Mouse (Mus musculus): ENCODE measurements around the gene Adcyap1r1. TPM values are rescaled to one million over a fixed set of nuclear protein-coding genes. Genes with fewer than 3 reads are reported as not detected.

Gene Adcyap1r1
- total and polyA plus RNA-seq, 2 experiments, result 0.74 to 0.78 TPM

- TF ChIP-seq POLR2A (IDR thresholded peaks at IDR 0.05; ENCODE audit: extremely low read depth, insufficient read depth, low read length), result no peak
- Histone ChIP-seq H3K36me3 (ENCODE audit: control insufficient read depth, insufficient read depth, low read length) (no peaks in the 10 kb centered on the region), H3K4me1 (ENCODE audit: control insufficient read depth, insufficient read depth, low read length) (no peaks in the 10 kb centered on the region), H3K9ac (ENCODE audit: low read depth, low read length) (no peak overlapping the region), H3K79me2 (ENCODE audit: control insufficient read depth, insufficient read depth, low read length) (no peaks in the 10 kb centered on the region), H3K27me3 (ENCODE audit: control insufficient read depth, insufficient read depth, low read length) (no peaks in the 10 kb centered on the region), H3K27ac (replicated peaks; ENCODE audit: insufficient read depth, low read depth, low read length) (no peak overlapping the region), H3K4me3 (ENCODE audit: insufficient read depth, low read depth, low read length) (no peak overlapping the region)
- 51% methylated on average over 6 of the region's 6 CpGs for WGBS
- no peak for DNase-seq (ENCODE audit: extremely low read depth, low read depth, low spot score)
Observed at GRCm38 (mm10) chr6:55487726-55488125, 35.9 kb downstream of the Adcyap1r1 start.

DNA sequence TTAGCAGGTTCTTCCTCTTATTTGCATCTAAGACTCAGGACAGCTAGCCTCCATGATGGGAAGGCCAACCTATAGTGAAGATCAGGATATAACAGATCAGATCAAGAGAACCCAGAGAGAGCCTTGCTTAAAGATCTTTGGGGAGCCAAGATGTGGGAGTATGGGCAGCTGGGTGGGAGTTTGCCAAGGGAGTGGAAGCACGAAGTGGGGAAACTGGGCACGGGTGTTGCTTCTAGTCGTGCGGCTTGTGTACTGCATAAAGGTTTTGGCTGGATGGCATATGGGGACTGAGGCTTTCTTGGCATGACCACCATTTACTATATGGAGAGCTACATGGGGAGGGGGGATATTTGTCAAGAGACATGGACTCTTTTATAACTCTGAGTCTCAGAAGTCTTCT is 44.4 kb downstream of the Adcyap1r1 start:
- DNase-seq (ENCODE audit: extremely low read depth, low read depth, low spot score), result no peak
- H3K79me2 ChIP-seq (ENCODE audit: control insufficient read depth, insufficient read depth, low read length), result no peaks in the 10 kb centered on the region
- 97% methylated on average over 4 of the region's 4 CpGs for WGBS
- no peak overlapping the region for H3K9ac ChIP-seq (ENCODE audit: low read depth, low read length)
- H3K4me3 ChIP-seq (ENCODE audit: insufficient read depth, low read depth, low read length), result no peak overlapping the region
- no peak overlapping the region for H3K27ac ChIP-seq (replicated peaks; ENCODE audit: insufficient read depth, low read depth, low read length)
- H3K4me1 ChIP-seq (ENCODE audit: control insufficient read depth, insufficient read depth, low read length), result no peaks in the 10 kb centered on the region
- no peaks in the 10 kb centered on the region for H3K36me3 ChIP-seq (ENCODE audit: control insufficient read depth, insufficient read depth, low read length)
- TF ChIP-seq CTCF (IDR thresholded peaks at IDR 0.05; ENCODE audit: low read depth, low read length) (no peak), POLR2A (IDR thresholded peaks at IDR 0.05; ENCODE audit: extremely low read depth, insufficient read depth, low read length) (no peak)
- H3K27me3 ChIP-seq (ENCODE audit: control insufficient read depth, insufficient read depth, low read length), result no peaks in the 10 kb centered on the region

GRCm38 (mm10) chr6:55498753-55499152 is 47.0 kb downstream of the Adcyap1r1 start:
- no peak overlapping the region for H3K4me3 ChIP-seq (ENCODE audit: insufficient read depth, low read depth, low read length)
- no peaks in the 10 kb centered on the region for H3K27me3 ChIP-seq (ENCODE audit: control insufficient read depth, insufficient read depth, low read length)
- H3K79me2 ChIP-seq (ENCODE audit: control insufficient read depth, insufficient read depth, low read length), result no peaks in the 10 kb centered on the region
- H3K36me3 ChIP-seq (ENCODE audit: control insufficient read depth, insufficient read depth, low read length), result no peaks in the 10 kb centered on the region
- no peak for DNase-seq (ENCODE audit: extremely low read depth, low read depth, low spot score)
- TF ChIP-seq POLR2A (IDR thresholded peaks at IDR 0.05; ENCODE audit: extremely low read depth, insufficient read depth, low read length) (no peak), CTCF (IDR thresholded peaks at IDR 0.05; ENCODE audit: low read depth, low read length) (no peak)
- H3K4me1 ChIP-seq (ENCODE audit: control insufficient read depth, insufficient read depth, low read length), result no peaks in the 10 kb centered on the region
- H3K9ac ChIP-seq (ENCODE audit: low read depth, low read length), result no peak overlapping the region
- no peak overlapping the region for H3K27ac ChIP-seq (replicated peaks; ENCODE audit: insufficient read depth, low read depth, low read length)

DNA sequence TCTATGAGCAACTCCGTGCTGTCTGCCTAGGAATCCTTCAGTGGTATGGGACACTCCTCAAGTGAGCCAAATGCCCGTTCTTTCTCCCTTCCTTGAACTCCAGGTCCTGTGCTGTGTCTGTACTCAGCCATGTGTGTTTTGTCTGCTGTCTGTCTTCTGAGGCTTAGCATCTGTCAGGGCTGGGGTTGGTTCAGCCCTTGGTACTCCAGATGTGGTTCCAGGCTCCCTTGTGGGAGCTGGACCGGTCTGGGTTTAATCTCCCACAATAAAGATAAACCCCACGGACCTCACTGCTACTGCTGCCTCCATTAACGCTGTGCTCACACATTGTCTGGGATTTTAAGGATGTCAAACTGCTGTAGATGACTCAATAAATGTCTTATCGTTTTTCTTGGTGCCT is 49.3 kb downstream of the Adcyap1r1 start:
- WGBS, result 65% methylated on average over 6 of the region's 6 CpGs
- Histone ChIP-seq H3K4me3 (ENCODE audit: insufficient read depth, low read depth, low read length) (no peak overlapping the region), H3K4me1 (ENCODE audit: control insufficient read depth, insufficient read depth, low read length) (no peaks in the 10 kb centered on the region), H3K79me2 (ENCODE audit: control insufficient read depth, insufficient read depth, low read length) (no peaks in the 10 kb centered on the region), H3K27ac (replicated peaks; ENCODE audit: insufficient read depth, low read depth, low read length) (no peak overlapping the region), H3K36me3 (ENCODE audit: control insufficient read depth, insufficient read depth, low read length) (no peaks in the 10 kb centered on the region), H3K27me3 (ENCODE audit: control insufficient read depth, insufficient read depth, low read length) (no peaks in the 10 kb centered on the region), H3K9ac (ENCODE audit: low read depth, low read length) (no peak overlapping the region)
- DNase-seq (ENCODE audit: extremely low read depth, low read depth, low spot score), result no peak
- no peak for TF ChIP-seq POLR2A (IDR thresholded peaks at IDR 0.05; ENCODE audit: extremely low read depth, insufficient read depth, low read length)
- no peak for TF ChIP-seq CTCF (IDR thresholded peaks at IDR 0.05; ENCODE audit: low read depth, low read length)

GRCm38 (mm10) chr6:55502309-55502708 is 50.5 kb downstream of the Adcyap1r1 start:
- H3K4me1 ChIP-seq (ENCODE audit: control insufficient read depth, insufficient read depth, low read length), result no peaks in the 10 kb centered on the region
- no peak for DNase-seq (ENCODE audit: extremely low read depth, low read depth, low spot score)
- 91% methylated on average over 7 of the region's 7 CpGs for WGBS
- no peak overlapping the region for H3K4me3 ChIP-seq (ENCODE audit: insufficient read depth, low read depth, low read length)
- no peaks in the 10 kb centered on the region for H3K36me3 ChIP-seq (ENCODE audit: control insufficient read depth, insufficient read depth, low read length)
- no peaks in the 10 kb centered on the region for H3K27me3 ChIP-seq (ENCODE audit: control insufficient read depth, insufficient read depth, low read length)
- no peak overlapping the region for H3K27ac ChIP-seq (replicated peaks; ENCODE audit: insufficient read depth, low read depth, low read length)
- no peak for TF ChIP-seq CTCF (IDR thresholded peaks at IDR 0.05; ENCODE audit: low read depth, low read length)
- no peak for TF ChIP-seq POLR2A (IDR thresholded peaks at IDR 0.05; ENCODE audit: extremely low read depth, insufficient read depth, low read length)
- H3K79me2 ChIP-seq (ENCODE audit: control insufficient read depth, insufficient read depth, low read length), result no peaks in the 10 kb centered on the region
- H3K9ac ChIP-seq (ENCODE audit: low read depth, low read length), result no peak overlapping the region

DNA sequence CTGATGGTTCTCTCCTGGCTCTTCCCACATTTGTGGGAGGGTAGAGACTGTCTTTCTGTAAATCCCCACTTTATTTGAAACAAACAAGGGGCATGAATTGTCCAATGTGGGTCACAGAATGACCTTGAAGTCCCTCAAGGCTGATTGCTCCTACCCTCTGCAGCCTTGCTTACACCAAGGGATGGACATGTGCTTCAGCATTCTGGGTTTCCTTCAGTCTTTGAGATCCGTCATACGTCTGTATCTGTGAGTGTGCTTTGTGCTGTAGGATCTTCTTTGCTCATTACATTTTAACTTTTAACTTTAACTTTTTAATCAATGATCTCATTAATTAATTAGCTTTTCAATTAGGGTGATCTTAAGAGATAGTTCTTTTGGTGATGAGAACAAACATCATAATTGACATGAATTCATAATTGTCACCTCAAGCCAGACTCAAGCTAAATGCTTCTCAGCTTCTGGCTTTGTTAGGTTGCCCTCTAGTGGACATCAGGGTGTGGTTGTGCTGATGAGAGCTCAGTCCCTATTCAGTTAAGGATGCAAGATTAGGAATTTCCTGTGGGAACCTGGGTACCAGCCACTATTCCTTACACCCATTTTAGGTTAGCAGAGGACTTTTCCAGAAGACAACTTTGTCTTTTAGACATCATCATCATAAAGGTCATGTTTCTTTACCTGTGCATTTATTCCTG is 53.2 kb downstream of the Adcyap1r1 start:
- whole genome bisulfite sequencing, result 97% methylated on average over 2 of the region's 2 CpGs
- no peak overlapping the region for H3K9ac ChIP-seq (ENCODE audit: low read depth, low read length)

More for the DNA sequence above, 53.2 kb downstream of the Adcyap1r1 start:
- Histone ChIP-seq H3K4me3 (ENCODE audit: insufficient read depth, low read depth, low read length) (no peak overlapping the region), H3K4me1 (ENCODE audit: control insufficient read depth, insufficient read depth, low read length) (no peaks in the 10 kb centered on the region), H3K36me3 (ENCODE audit: control insufficient read depth, insufficient read depth, low read length) (no peaks in the 10 kb centered on the region), H3K79me2 (ENCODE audit: control insufficient read depth, insufficient read depth, low read length) (no peaks in the 10 kb centered on the region), H3K27me3 (ENCODE audit: control insufficient read depth, insufficient read depth, low read length) (no peaks in the 10 kb centered on the region), H3K27ac (replicated peaks; ENCODE audit: insufficient read depth, low read depth, low read length) (no peak overlapping the region)
- no peak for TF ChIP-seq POLR2A (IDR thresholded peaks at IDR 0.05; ENCODE audit: extremely low read depth, insufficient read depth, low read length)
- peak; percentile 44; the same call in 1 of the 2 replicates for TF ChIP-seq CTCF (IDR thresholded peaks at IDR 0.05; ENCODE audit: low read depth, low read length)
- DNase-seq (ENCODE audit: extremely low read depth, low read depth, low spot score), result peak; percentile 44
